8 mouse cellular contexts compared by ENCODE assay signal in the genomic region with DNA sequence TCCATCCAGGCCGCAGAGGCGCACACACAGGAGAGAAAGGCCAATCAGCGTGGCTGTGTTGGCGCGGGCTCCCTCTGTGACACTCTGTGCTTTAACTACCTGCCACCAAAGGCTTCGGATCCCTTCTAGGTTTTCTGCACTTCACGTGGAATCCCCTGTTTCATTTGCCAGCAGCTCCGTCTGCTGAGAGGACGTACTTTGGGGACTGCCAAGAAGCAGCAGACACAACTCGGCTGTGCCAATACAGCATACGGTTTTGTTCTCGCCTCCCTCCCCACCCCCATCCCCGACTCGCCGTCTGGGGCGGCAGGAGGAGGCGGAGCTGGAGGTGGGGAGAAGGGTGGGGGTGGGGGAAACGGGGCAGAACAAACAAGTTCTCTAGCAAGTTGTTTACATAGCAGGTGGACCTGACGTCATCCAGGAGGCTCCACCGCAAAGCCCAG. TPM values are rescaled to one million over a fixed set of nuclear protein-coding genes. Genes with fewer than 3 reads are reported as not detected.
DNase-seq lines count a peak whose midpoint lies in the region; ATAC-seq and TF ChIP-seq lines count a peak whose summit lies in the region.

No protein-coding gene starts in this region.

- DNase-seq in CH12.LX (ENCODE audit: extremely low read depth) (no peak), adipocyte (ENCODE audit: low spot score) (no peak)
- peak; percentile 94 for DNase-seq in forebrain, postnatal 0 days
- DNase-seq in heart, postnatal 36 days = peak; percentile 63 to 68
- DNase-seq in layer of hippocampus, adult 8-10 months (ENCODE audit: low spot score in 2 of 2) = peak; percentile 57 to 66
- peak; percentile 83 for DNase-seq in lung, embryonic 14.5 days
- DNase-seq in right cerebral cortex, adult 18-20 months = peak; percentile 49

- dilution Hi-C loops in CH12.LX (cut with MboI; ENCODE audit: extremely low pct_ligation_motif_present, extremely low pct_unique_long_range_greater_than_20kb, low sequenced_read_pairs) = no loop called here

- no peak for TF ChIP-seq RAD21 in CH12.LX (IDR thresholded peaks at IDR 0.05; ENCODE audit: low read depth, low read length)

- TF ChIP-seq EP300 in CH12.LX (IDR thresholded peaks at IDR 0.05; ENCODE audit: low read length) = no peak

- peak; percentile 90 for ATAC-seq in forebrain, postnatal 0 days
- ATAC-seq in lung, embryonic 14.5 days (ENCODE audit: insufficient read depth) = peak; percentile 79

- H3K4me1 ChIP-seq in CH12.LX (ENCODE audit: control insufficient read depth in 1 of 2, insufficient read depth in 2 of 2) = peaks cover 2 to 15% of the 10 kb centered on the region in 2 experiments; a peak in 3 of 4 replicates
- H3K4me1 ChIP-seq in brown adipose tissue, adult 24 weeks (ENCODE audit: control insufficient read depth, insufficient read depth, insufficient read length, low read length) = no peaks in the 10 kb centered on the region
- peaks cover 4% of the 10 kb centered on the region; the same call in 1 of the 2 replicates for H3K4me1 ChIP-seq in forebrain, postnatal 0 days (ENCODE audit: insufficient read depth)
- H3K4me1 ChIP-seq in lung, embryonic 14.5 days (ENCODE audit: insufficient read depth) = peaks cover 4% of the 10 kb centered on the region

- no peaks in the 10 kb centered on the region for H3K79me2 ChIP-seq in CH12.LX (replicated peaks; ENCODE audit: control insufficient read depth, extremely low read depth, insufficient read depth, poor library complexity, severe bottlenecking)

- in situ Hi-C loops in CH12.LX (cut with MboI; ENCODE audit: low pct_ligation_motif_present, low pct_unique_long_range_greater_than_20kb, low sequenced_read_pairs) = no loop called here

- no peak overlapping the region for H3K9ac ChIP-seq in CH12.LX (ENCODE audit: insufficient read depth, low read depth)
- H3K9ac ChIP-seq in forebrain, postnatal 0 days = peak overlapping the region; percentile 74
- peak overlapping the region; percentile 94 for H3K9ac ChIP-seq in lung, embryonic 14.5 days

- peak overlapping the region; percentile 32 for H3K4me2 ChIP-seq in CH12.LX (ENCODE audit: insufficient read depth, low read depth, poor library complexity, severe bottlenecking)
- H3K4me2 ChIP-seq in forebrain, postnatal 0 days (ENCODE audit: low read depth) = peak overlapping the region; percentile 94
- H3K4me2 ChIP-seq in lung, embryonic 14.5 days = peak overlapping the region; percentile 91

- no peak for TF ChIP-seq POLR2A in CH12.LX (IDR thresholded peaks at IDR 0.05; ENCODE audit: low read depth, low read length)

- 1% methylated on average over 20 of the region's 20 CpGs for WGBS in forebrain, postnatal 0 days
- WGBS in lung, embryonic 14.5 days = under 1% methylated on average over 20 of the region's 20 CpGs

- no peak overlapping the region for H3K27ac ChIP-seq in CH12.LX (ENCODE audit: insufficient read depth, low read depth)
- no peak overlapping the region for H3K27ac ChIP-seq in brown adipose tissue, adult 24 weeks (replicated peaks; ENCODE audit: low read depth, low read length)
- H3K27ac ChIP-seq in forebrain, postnatal 0 days (ENCODE audit: low read depth, low read length) = peak overlapping the region; percentile 82
- peak overlapping the region; percentile 98 for H3K27ac ChIP-seq in lung, embryonic 14.5 days (ENCODE audit: low read depth)

- intact Hi-C loops in heart, postnatal 36 days (cut with DNase I) = loop anchor here (2.0 kb wide), 1 partner anchor 284 kb away; no protein-coding TSS in a partner anchor

- H3K9me3 ChIP-seq in CH12.LX (replicated peaks; ENCODE audit: low read length) = peaks cover 21% of the 10 kb centered on the region
- H3K9me3 ChIP-seq in forebrain, postnatal 0 days (ENCODE audit: low read length) = no peaks in the 10 kb centered on the region
- no peaks in the 10 kb centered on the region for H3K9me3 ChIP-seq in lung, embryonic 14.5 days (ENCODE audit: low read depth, low read length)

- no peak overlapping the region for H3K4me3 ChIP-seq in CH12.LX (replicated peaks in 1 of 3; ENCODE audit: low read depth in 2 of 3, low read length in 2 of 3, poor library complexity in 1 of 3)
- peak overlapping the region; percentile 64 for H3K4me3 ChIP-seq in brown adipose tissue, adult 24 weeks (ENCODE audit: insufficient read depth, low read depth, low read length)
- peak overlapping the region; percentile 73 for H3K4me3 ChIP-seq in forebrain, postnatal 0 days (ENCODE audit: low read depth, low read length)
- H3K4me3 ChIP-seq in lung, embryonic 14.5 days (ENCODE audit: low read depth, low read length) = peak overlapping the region; percentile 58

- H3K27me3 ChIP-seq in CH12.LX (replicated peaks) = no peaks in the 10 kb centered on the region
- H3K27me3 ChIP-seq in forebrain, postnatal 0 days (ENCODE audit: insufficient read depth, low read length) = no peaks in the 10 kb centered on the region
- peaks cover 8% of the 10 kb centered on the region; the same call in 1 of the 2 replicates for H3K27me3 ChIP-seq in lung, embryonic 14.5 days (ENCODE audit: insufficient read depth, low read length)

- no peaks in the 10 kb centered on the region for H3K36me3 ChIP-seq in CH12.LX (replicated peaks in 1 of 2; ENCODE audit: control insufficient read depth in 1 of 2, insufficient read depth in 1 of 2, low read length in 1 of 2)
- no peaks in the 10 kb centered on the region for H3K36me3 ChIP-seq in forebrain, postnatal 0 days (ENCODE audit: insufficient read depth)
- no peaks in the 10 kb centered on the region for H3K36me3 ChIP-seq in lung, embryonic 14.5 days (ENCODE audit: insufficient read depth)

- no peak for TF ChIP-seq CTCF in CH12.LX (conservative IDR thresholded peaks at IDR 0.05 in 1 of 2, IDR thresholded peaks at IDR 0.05 in 1 of 2; ENCODE audit: low read depth in 2 of 2, low read length in 2 of 2)
- no peak for TF ChIP-seq CTCF in forebrain, postnatal 0 days (IDR thresholded peaks at IDR 0.05; ENCODE audit: low read depth)
- TF ChIP-seq CTCF in lung, embryonic 14.5 days (IDR thresholded peaks at IDR 0.05; ENCODE audit: low read depth) = no peak

TF ChIP-seq in CH12.LX, 34 proteins besides CTCF, POLR2A, EP300 and RAD21:
- TF ChIP-seq USF1 (IDR thresholded peaks at IDR 0.05; ENCODE audit: low read depth, low read length) = no peak
- no peak for TF ChIP-seq MYC (IDR thresholded peaks at IDR 0.05; ENCODE audit: low read depth, low read length)
- TF ChIP-seq USF2 (conservative IDR thresholded peaks at IDR 0.05; ENCODE audit: low read depth, low read length) = no peak
- TF ChIP-seq BHLHE40 (IDR thresholded peaks at IDR 0.05; ENCODE audit: low read depth, low read length) = no peak
TF ChIP-seq in CH12.LX: peak in this region for 0.

RNA-seq across cellular contexts. Expression of a gene that starts 0.5 kb away (rescaled TPM):
- total RNA-seq in CH12.LX (2012; rRNA removed) (not detected in 2 replicates), CH12.LX (2014; rRNA removed) (not detected in 2 replicates)
- polyA plus RNA-seq in CH12.LX (2012; ENCODE audit: insufficient read length, low read depth) = 0.35 TPM in 1 of 2 replicates, not detected in the other
- 2.1 and 2.2 TPM in 2 replicates for polyA plus RNA-seq in brown adipose tissue, adult 24 weeks (2012; ENCODE audit: insufficient read depth, insufficient read length, missing spikeins)
- total RNA-seq in forebrain, postnatal 0 days (2014; rRNA removed) = 39.6 and 50.8 TPM in 2 replicates
- 18.3 and 37.2 TPM in 2 replicates for polyA plus RNA-seq in forebrain, postnatal 0 days (2015; fragmentation: Nextera tagmentation; extraction: Ambion mirVana)
- total RNA-seq in heart, postnatal 36 days (2021) = 1 to 10 TPM; 2.6 to 3.2 TPM
- total RNA-seq in layer of hippocampus, adult 8-10 months (2022) = 1 to 10 TPM; 1.6 to 2.9 (median 2.5) TPM
- 82.6 and 85.7 TPM in 2 replicates for polyA plus RNA-seq in lung, embryonic 14.5 days (2014; fragmentation: Nextera tagmentation; extraction: Ambion mirVana)

Comparison
In these comparisons a context has a peak if more than half of its experiments do, and no peak if none do; other contexts are left out.
1. DNase-seq: peak in forebrain, postnatal 0 days (single experiment), heart, postnatal 36 days (2 of 2), layer of hippocampus, adult 8-10 months (2 of 2), lung, embryonic 14.5 days (single experiment) and right cerebral cortex, adult 18-20 months (single experiment); none in CH12.LX (single experiment) and adipocyte (single experiment).
2. H3K27ac ChIP-seq: peak in forebrain, postnatal 0 days (single experiment) and lung, embryonic 14.5 days (single experiment); none in CH12.LX (single experiment) and brown adipose tissue, adult 24 weeks (single experiment).
3. H3K4me2 ChIP-seq: peak in every context shown above with its lines; median percentile 94 in forebrain, postnatal 0 days; 91 in lung, embryonic 14.5 days; 32 in CH12.LX.
4. H3K4me3 ChIP-seq: peak in brown adipose tissue, adult 24 weeks (single experiment), forebrain, postnatal 0 days (single experiment) and lung, embryonic 14.5 days (single experiment); none in CH12.LX (0 of 3).